Mouse (Mus musculus) heart, adult 2 months (tissue): ENCODE results near the gene Nlgn3. TPM values are rescaled to one million over a fixed set of nuclear protein-coding genes. Genes with fewer than 3 reads are reported as not detected.

ENCODE experiments used
- DNase-seq, 2 experiments: peaks; one replicate each; pipeline ENCODE4 v3.0.0; 2021
- H3K27ac ChIP-seq: fragments of 200-600 bp; 2 replicates; pipeline ENCODE4 v1.8.1; 2022
- H3K27me3 ChIP-seq: fragments of 200-500 bp; 2 replicates; pipeline ENCODE4 v1.6.1; 2012; ENCODE audit warnings: mild to moderate bottlenecking, low read length, inconsistent platforms, mixed read lengths; ENCODE audit not compliant: control insufficient read depth, insufficient read depth
- H3K36me3 ChIP-seq: fragments of 200-500 bp; 2 replicates; pipeline ENCODE4 v1.6.1; 2012; ENCODE audit warnings: low read length, inconsistent platforms; ENCODE audit not compliant: control insufficient read depth, insufficient read depth
- H3K4me1 ChIP-seq: fragments of 200-500 bp; 2 replicates; pipeline ENCODE4 v1.6.1; 2011; ENCODE audit warnings: low read length; ENCODE audit not compliant: control insufficient read depth, insufficient read depth
- H3K4me3 ChIP-seq: fragments of 200-600 bp; 2 replicates; pipeline ENCODE4 v1.8.1; 2022
- H3K79me2 ChIP-seq: fragments of 200-500 bp; replicated peaks from 2 replicates; pipeline ENCODE4 v1.6.1; 2012; ENCODE audit warnings: mild to moderate bottlenecking, inconsistent platforms, low read length, moderate library complexity, mixed read lengths; ENCODE audit not compliant: control insufficient read depth, insufficient read depth
- H3K9ac ChIP-seq: fragments of 200-500 bp; 2 replicates; pipeline ENCODE4 v1.6.1; 2012; ENCODE audit warnings: low read depth, mild to moderate bottlenecking, control low read depth, inconsistent platforms, low read length, mixed read lengths
- CTCF ChIP-seq: fragments of 200-600 bp; IDR thresholded peaks from 2 replicates; pipeline ENCODE4 v1.8.1; 2022; ENCODE audit warnings: antibody characterized with exemption, mild to moderate bottlenecking, moderate library complexity
- EP300 ChIP-seq: fragments of 200-500 bp; IDR thresholded peaks from 2 replicates; pipeline ENCODE4 v1.6.1; 2011; ENCODE audit warnings: low read depth, low read length, control low read depth; ENCODE audit not compliant: insufficient read depth
- POLR2A ChIP-seq: fragments of 200-500 bp; IDR thresholded peaks from 2 replicates; pipeline ENCODE4 v1.6.1; 2011; ENCODE audit warnings: mild to moderate bottlenecking, low read depth, low read length, control low read depth; ENCODE audit not compliant: insufficient read depth
- WGBS: fragments of 180-500 bp; shearing (Covaris S2); methylation state at CpG from one replicate; pipeline ENCODE4 v1.1.7; 2018; 5-methylcytosine and 5-hydroxymethylcytosine counted together
- intact Hi-C: fragments of 180-260 bp; cut with DNase I; formaldehyde crosslinking; loops from one replicate; pipeline ENCODE4 v1.15.1; 2025
- polyA plus RNA-seq: library from polyadenylated mRNA; depleted of rRNA; stranded (reverse); fragments of >200 nt; gene quantifications from 2 replicates; pipeline ENCODE4 v1.2.3, GENCODE M21; 2012
- total RNA-seq, 2 experiments: library from RNA; stranded (reverse); gene quantifications; 2 replicates each; pipeline ENCODE4 v1.2.3; 2021

Gene Nlgn3
- total and polyA plus RNA-seq, 3 experiments, result 0.20 to 1.0 (median 0.42) TPM

- TF ChIP-seq EP300 (no peak), CTCF (no peak), POLR2A (no peak)
- Histone ChIP-seq H3K4me1 (no peaks in the 10 kb centered on the region; the same call in 1 of the 2 replicates), H3K36me3 (no peaks in the 10 kb centered on the region), H3K4me3 (no peak overlapping the region), H3K9ac (no peak overlapping the region), H3K27ac (no peak overlapping the region), H3K79me2 (no peaks in the 10 kb centered on the region), H3K27me3 (no peaks in the 10 kb centered on the region)
- intact Hi-C loops, result no loop called here
- WGBS, result 81% methylated on average over 9 of the region's 9 CpGs
- no peak for DNase-seq
Measured at GRCm38 (mm10) chrX:101301654-101302053, 2.7 kb downstream of the Nlgn3 start.

GRCm38 (mm10) chrX:101304646-101305045, 5.7 kb downstream of the Nlgn3 start:
- Histone ChIP-seq H3K79me2 (no peaks in the 10 kb centered on the region), H3K36me3 (no peaks in the 10 kb centered on the region), H3K27ac (no peak overlapping the region), H3K9ac (no peak overlapping the region), H3K27me3 (no peaks in the 10 kb centered on the region), H3K4me1 (no peaks in the 10 kb centered on the region; the same call in 1 of the 2 replicates), H3K4me3 (no peak overlapping the region)
- no peak for DNase-seq
- 62% methylated on average over 2 of the region's 2 CpGs for WGBS
- TF ChIP-seq CTCF (no peak), POLR2A (no peak), EP300 (no peak)
- intact Hi-C loops, result no loop called here

DNA sequence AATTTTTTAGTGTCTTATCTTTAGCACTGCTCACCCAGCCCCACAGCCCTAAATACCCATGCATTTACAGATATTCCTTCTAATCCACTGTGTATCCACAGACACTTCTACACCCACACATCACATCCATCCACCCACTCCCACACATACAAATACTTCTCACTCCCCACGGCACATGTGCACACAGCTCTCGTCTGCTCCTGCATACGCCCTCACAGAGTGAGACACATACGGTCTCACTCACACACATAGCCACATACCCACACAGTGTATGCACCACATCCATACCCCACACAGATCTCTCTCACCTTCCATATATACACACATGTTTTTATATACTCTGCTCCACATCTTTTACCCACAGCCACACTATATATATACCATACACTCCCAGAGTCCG, 10.3 kb downstream of the Nlgn3 start:
- no peak overlapping the region for H3K9ac ChIP-seq
- intact Hi-C loops, result no loop called here
- H3K27ac ChIP-seq, result no peak overlapping the region
- no peak for DNase-seq
- no peaks in the 10 kb centered on the region for H3K36me3 ChIP-seq
- no peak overlapping the region for H3K4me3 ChIP-seq
- H3K27me3 ChIP-seq, result no peaks in the 10 kb centered on the region
- TF ChIP-seq EP300 (no peak), CTCF (no peak), POLR2A (no peak)
- no peaks in the 10 kb centered on the region for H3K79me2 ChIP-seq
- WGBS, result 90% methylated on average over 5 of the region's 5 CpGs
- H3K4me1 ChIP-seq, result no peaks in the 10 kb centered on the region

DNA sequence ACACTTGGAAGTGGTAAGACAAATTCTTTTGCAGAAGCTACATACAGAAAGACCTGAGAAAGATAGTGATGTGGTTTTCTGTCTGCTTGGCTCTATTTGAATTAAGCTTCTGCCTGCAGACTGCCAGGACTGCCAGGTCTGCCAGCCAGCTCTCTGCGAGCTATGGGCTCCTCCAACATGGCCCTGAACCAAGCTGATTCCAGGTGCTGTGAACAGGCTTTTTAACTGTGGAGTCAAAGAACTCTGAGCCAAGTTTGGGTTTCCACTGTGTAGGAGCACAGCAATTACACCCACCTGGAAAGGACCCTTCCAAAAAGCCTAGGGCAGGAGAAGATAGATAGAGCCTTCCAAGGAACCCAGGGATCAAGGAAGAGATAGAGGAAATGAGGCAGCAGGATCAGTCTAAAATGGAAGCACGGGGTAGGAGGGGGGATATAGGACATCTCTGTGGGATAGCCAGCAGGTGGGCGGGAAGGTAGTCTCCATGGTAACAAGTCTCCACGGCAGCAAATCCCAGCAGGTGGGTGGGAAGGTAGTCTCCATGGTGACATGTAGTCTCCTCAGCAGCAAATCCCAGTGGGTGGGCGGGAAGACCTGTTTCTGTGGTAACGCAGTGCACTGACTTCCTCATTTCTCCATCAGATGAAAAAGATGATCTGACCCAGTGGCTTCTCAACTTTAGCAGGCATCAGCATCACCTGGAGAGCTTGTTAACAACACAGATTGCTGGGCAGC, 14.8 kb downstream of the Nlgn3 start:
- Histone ChIP-seq H3K4me3 (no peak overlapping the region), H3K27me3 (no peaks in the 10 kb centered on the region), H3K79me2 (no peaks in the 10 kb centered on the region), H3K36me3 (no peaks in the 10 kb centered on the region), H3K27ac (no peak overlapping the region), H3K4me1 (no peaks in the 10 kb centered on the region), H3K9ac (no peak overlapping the region)
- no peak for TF ChIP-seq EP300
- TF ChIP-seq CTCF, result no peak
- no peak for TF ChIP-seq POLR2A
- 56% methylated on average over 6 of the region's 6 CpGs for WGBS
- intact Hi-C loops, result no loop called here
- no peak for DNase-seq

GRCm38 (mm10) chrX:101319775-101320174, 20.8 kb downstream of the Nlgn3 start:
- TF ChIP-seq CTCF (no peak), EP300 (no peak), POLR2A (no peak)
- 86% methylated on average over 11 of the region's 12 CpGs for WGBS

DNA sequence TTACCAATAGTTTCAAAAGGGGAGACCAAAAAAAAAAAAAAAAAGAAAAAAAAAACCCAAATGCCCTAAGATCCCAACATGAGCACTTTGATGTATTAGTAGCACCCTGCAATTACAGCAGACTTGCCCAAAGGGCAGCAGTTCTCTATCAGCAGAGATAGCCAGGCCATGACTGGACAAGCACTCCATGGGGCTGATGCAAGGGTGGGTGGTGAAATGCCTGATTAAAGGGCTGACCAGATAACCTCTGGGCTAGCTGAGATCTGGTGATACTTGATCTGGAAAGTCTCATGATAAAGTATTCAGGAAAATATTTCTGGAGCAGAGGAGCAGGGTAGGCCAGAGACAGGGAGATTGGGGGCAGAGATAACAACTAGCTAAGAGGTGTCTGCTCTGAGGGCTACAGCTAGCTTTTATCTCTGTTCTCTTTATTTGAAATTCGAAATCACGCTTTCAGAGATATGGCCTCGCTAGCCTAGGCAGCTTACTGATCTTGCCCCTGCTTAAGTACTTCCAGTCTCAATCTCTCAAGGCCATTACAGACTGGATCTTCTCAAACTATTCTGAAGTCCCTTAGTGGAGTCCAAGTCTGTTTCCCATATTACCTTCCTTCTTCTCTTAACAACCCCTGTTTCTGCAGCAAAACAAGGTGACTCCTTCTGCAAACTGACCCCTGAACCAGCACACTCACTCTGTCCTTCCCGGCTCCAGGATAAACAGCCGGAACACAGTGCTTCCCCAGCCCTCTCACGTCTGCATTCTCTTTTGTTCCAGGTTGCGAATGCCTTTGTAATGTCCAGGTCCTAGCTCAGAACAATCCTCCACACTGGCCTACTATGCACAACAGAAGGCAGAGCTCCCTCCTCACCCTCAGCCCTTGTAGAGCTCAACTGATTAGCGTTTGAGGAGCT, 27.3 kb downstream of the Nlgn3 start:
- WGBS, result 55% methylated on average over 8 of the region's 8 CpGs
- Histone ChIP-seq H3K9ac (no peak overlapping the region), H3K79me2 (no peaks in the 10 kb centered on the region), H3K4me1 (0 out of 2 replicates have a peak, but pooled peaks cover 2% of the 10 kb centered on the region), H3K4me3 (no peak overlapping the region), H3K27ac (no peak overlapping the region), H3K27me3 (no peaks in the 10 kb centered on the region), H3K36me3 (no peaks in the 10 kb centered on the region)
- intact Hi-C loops, result no loop called here
- no peak for TF ChIP-seq EP300
- TF ChIP-seq POLR2A, result no peak
- TF ChIP-seq CTCF, result no peak
- no peak for DNase-seq

More at GRCm38 (mm10) chrX:101319775-101320174, 20.8 kb downstream of the Nlgn3 start:
- DNase-seq, result no peak
- Histone ChIP-seq H3K79me2 (no peaks in the 10 kb centered on the region), H3K4me3 (no peak overlapping the region), H3K27me3 (no peaks in the 10 kb centered on the region), H3K27ac (no peak overlapping the region), H3K4me1 (no peaks in the 10 kb centered on the region), H3K9ac (no peak overlapping the region), H3K36me3 (no peaks in the 10 kb centered on the region)
- intact Hi-C loops, result no loop called here
